Mouse (Mus musculus): ENCODE results near the gene Kif27.

GRCm38 (mm10) chr13:58359304-58359653 is 357 bp upstream of the Kif27 start:
- TF ChIP-seq POLR2A (IDR thresholded peaks at IDR 0.05; ENCODE audit: low read depth, low read length) (no peak), CTCF (IDR thresholded peaks at IDR 0.05; ENCODE audit: extremely low read depth, insufficient read length, insufficient replicate concordance, low read depth, low read length) (no peak)
